Mouse (Mus musculus): ENCODE measurements around the gene Eml5. TPM values are rescaled to one million over a fixed set of nuclear protein-coding genes. Genes with fewer than 3 reads are reported as not detected.
A peak's percentile ranks its signal among the peaks of the same experiment; 100 is the strongest.

Eml5 gene
- total RNA-seq, 2 experiments from 2014 or later, result 55.8 to 108 TPM

GRCm38 (mm10) chr12:98835466-98835865 lies 65.8 kb downstream of the Eml5 start:
- no peak for DNase-seq (ENCODE audit: extremely low spot score in 1 of 2, low spot score in 1 of 2)

- no peak for DNase-seq (ENCODE audit: extremely low spot score in 1 of 2, low spot score in 1 of 2)
Measured at GRCm38 (mm10) chr12:98834879-98835278, 66.4 kb downstream of the Eml5 start.

DNA sequence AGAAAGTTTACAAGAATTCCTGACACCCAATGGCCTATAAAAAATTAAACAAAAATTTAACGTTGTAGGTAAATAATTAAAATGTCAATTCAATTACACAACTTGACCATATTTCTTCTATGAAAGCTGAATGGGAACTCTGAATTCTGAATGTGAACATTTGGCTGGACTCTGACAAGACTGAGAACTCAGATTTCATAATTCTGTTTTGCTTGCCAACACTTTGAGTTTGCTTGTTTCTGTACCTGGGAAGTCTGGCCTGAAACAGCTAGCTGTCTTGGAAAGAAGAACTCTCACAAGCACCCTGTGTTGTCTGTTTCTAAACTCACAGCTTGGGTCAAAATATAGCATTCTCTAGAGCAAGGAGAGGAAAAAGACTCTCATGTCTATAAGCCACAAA lies 67.4 kb downstream of the Eml5 start:
- no peak for DNase-seq (ENCODE audit: extremely low spot score in 1 of 2, low spot score in 1 of 2)

GRCm38 (mm10) chr12:98832929-98833598 lies 68.2 kb downstream of the Eml5 start:
- no peak for DNase-seq (ENCODE audit: extremely low spot score in 1 of 2, low spot score in 1 of 2)

DNA sequence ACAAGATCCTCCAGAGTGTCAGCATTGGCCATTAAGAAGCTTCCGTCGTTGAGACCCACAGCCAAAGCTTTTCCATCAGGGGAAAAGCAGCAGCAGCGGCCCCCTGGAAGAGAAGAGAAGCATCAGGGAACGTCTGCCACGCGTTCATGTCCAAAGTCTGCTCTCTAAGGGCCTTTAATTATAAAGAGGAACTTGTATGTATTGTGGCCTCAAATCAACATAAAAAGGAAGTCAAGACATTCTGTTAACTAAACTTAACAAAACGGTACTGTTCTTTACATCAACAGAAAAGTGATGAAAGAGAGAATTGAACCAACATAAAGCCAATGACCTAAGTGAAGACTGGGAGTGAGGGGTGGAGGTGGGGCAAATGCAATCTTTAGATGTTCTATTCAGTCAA lies 70.2 kb downstream of the Eml5 start:
- no peak for DNase-seq (ENCODE audit: extremely low spot score in 1 of 2, low spot score in 1 of 2)

- no peak for DNase-seq (ENCODE audit: extremely low spot score in 1 of 2, low spot score in 1 of 2)
Measured at GRCm38 (mm10) chr12:98820781-98821180, 80.5 kb downstream of the Eml5 start.

DNA sequence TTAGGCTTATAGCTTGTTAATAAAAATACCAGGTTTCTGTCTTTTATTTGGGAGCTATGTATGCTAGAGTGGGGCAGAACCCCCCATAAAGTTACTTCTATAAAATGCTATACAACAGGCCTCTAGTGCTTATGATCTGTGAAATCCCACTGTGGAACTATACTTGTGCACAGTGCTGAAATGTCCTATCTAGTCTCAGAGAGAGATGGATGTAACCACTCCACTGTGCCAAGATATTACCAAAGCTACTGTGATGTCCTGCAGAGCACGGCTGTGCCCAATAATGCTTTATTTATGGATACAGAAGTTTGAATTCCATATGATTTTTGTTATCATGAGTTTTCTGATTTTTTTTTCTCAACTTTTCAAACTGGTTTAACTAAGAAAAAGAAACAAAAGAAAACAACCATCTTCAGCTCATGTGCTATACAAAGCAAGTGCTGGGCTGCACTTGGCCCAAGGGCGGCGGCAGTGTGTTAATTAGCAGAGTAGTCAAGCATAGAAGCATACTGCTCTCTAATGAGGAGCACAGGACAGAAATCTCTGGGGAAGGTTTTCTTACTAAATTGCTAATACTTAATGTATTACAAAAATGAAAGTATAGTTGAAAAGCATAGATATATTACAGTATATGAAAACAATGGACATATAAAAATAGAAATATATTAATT lies 97.1 kb downstream of the Eml5 start:
- no peak for DNase-seq (ENCODE audit: extremely low spot score in 1 of 2, low spot score in 1 of 2)

DNA sequence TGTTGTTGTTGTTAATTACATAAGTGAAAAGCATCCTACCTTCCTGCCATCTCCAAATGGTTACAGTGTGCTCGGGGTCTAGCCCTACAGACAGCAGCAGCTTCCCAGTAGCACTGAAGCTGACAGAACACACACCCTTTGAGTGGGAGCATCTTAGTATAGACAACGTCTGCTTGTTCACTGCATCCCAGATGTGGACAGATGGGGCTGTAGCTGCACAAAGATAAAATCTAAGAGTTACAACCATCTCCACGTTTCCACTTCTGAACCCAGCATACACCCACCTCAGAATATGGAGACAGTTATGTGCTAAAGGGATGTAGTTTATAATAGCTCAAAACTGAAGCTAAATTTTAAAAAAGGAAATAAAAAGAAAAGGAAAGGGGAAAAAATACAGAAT lies 99.0 kb downstream of the Eml5 start:
- no peak for DNase-seq (ENCODE audit: extremely low spot score in 1 of 2, low spot score in 1 of 2)

- no peak for DNase-seq (ENCODE audit: extremely low spot score in 1 of 2, low spot score in 1 of 2)
Measured at GRCm38 (mm10) chr12:98800334-98800733, 101.0 kb downstream of the Eml5 start.

DNA sequence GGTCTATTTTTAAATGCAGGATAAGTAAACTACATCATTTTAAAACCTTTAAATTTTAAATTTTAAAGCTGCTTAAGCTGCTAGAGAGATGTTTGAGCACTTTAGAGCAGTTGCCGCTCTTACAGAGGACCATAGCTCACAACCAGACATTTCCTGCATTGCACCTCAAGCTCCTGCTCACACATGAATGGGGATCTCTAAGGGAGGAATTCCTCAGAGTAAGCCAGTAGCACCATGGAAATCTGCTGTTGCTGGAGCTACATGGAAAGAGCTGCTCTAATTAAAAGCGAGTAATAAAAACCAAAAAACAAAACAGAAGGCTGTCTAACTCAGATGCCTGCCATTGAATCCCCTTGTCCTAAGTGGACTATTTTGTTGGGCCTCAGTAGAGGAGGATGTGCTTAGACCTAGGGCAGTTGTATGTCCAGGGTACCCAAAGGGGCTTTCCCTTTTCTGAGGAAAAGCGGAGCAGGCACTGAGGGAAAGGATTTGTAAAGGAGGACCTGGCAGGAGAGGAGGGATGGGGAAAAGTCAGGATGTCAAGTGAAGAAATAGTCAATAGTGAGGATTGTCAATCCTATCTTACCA lies 105.5 kb downstream of the Eml5 start:
- DNase-seq (ENCODE audit: extremely low spot score in 1 of 2, low spot score in 1 of 2), result no peak

- DNase-seq (ENCODE audit: extremely low spot score in 1 of 2, low spot score in 1 of 2), result no peak
Measured at GRCm38 (mm10) chr12:98784251-98784650, 117.0 kb downstream of the Eml5 start.

- DNase-seq (ENCODE audit: extremely low spot score in 1 of 2, low spot score in 1 of 2), result no peak
Measured at GRCm38 (mm10) chr12:98779148-98779547, 122.1 kb downstream of the Eml5 start.

GRCm38 (mm10) chr12:98777509-98777908 lies 123.8 kb downstream of the Eml5 start:
- no peak for DNase-seq (ENCODE audit: extremely low spot score in 1 of 2, low spot score in 1 of 2)

DNA sequence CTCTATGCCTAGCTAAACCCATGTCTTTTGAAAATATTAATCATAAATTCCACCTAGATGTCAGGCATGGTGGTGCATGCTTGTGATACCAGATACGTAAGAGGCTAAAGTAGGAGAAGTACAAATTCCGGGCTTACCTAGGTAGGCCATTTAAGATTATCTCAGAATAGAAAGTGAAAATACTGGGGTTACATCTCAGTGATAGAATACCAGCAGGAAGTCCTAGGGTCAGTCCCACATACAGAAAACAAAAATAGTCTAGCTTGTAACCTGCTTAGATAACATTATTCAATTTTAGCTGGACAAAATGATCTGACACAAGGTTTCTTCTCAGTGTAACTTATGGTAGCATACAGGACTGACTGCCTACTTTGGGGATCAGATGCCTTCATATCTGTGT lies 135.0 kb downstream of the Eml5 start:
- no peak for DNase-seq (ENCODE audit: extremely low spot score in 1 of 2, low spot score in 1 of 2)

DNA sequence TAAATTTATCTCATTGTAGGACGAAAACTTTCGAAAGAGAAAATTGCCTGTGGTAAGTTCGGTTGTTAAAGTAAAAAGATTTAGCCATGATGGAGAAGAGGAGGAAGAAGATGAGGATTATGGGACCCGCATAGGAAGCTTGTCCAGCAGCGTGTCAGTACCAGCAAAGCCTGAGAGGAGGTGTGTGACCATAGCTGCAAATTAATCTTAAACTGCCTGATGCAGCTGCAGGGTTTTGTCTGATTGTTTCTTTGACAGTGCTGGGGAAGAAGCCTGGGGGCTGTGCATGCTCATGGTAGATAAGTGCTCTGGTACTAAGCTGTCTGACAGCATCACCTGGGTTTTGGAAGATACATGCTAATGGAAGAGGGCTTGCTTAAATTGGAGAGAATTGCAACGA lies 141.6 kb downstream of the Eml5 start:
- DNase-seq (ENCODE audit: extremely low spot score in 1 of 2, low spot score in 1 of 2), result no peak

DNA sequence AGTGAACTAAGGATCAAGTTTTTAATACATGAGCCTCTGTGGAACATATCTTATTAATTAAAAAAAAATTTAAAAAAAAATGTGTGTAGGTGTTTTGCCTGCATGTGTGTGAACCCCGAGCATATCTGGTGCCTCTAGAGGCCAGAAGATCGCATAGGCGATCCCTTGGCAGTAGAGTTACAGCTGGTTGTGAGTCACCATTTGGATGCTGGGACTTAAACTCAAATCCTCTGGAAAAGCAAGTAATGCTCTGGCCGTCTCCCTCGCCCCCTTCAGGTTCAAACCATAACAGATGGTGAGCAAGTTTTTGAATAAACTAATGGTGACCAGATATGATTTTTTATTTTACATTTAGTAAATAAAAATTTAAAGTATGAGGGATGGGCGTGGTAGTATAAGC lies 143.6 kb downstream of the Eml5 start:
- no peak for DNase-seq (ENCODE audit: extremely low spot score in 1 of 2, low spot score in 1 of 2)

GRCm38 (mm10) chr12:98747380-98747753 lies 153.9 kb downstream of the Eml5 start:
- no peak for DNase-seq (ENCODE audit: extremely low spot score in 1 of 2, low spot score in 1 of 2)

GRCm38 (mm10) chr12:98746746-98747379 lies 154.4 kb downstream of the Eml5 start, which contains the start of gene Zc3h14:
Zc3h14 (plus strand) TSS chr12:98746964.
- DNase-seq (ENCODE audit: extremely low spot score in 1 of 2, low spot score in 1 of 2), result peak; percentile 86 to 90

DNA sequence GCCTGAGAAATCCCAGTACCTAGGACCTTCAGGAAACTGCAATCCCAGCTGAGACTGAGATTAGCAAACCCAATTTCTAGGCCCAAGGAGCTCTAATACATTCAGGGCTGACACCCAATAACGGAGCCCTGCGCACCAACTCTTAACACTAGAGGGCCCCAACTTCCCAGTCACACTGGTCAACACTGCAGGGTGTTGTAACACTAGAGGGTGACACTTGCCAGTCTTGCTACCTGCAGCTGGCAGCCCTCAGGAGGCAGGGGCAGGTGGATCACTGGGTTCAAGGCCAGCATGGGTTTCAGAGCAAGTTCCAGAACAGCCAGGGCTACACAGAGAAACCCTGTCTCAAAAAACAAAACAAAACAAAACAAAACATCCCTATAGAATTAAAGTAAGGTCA lies 155.2 kb downstream of the Eml5 start:
- no peak for DNase-seq (ENCODE audit: extremely low spot score in 1 of 2, low spot score in 1 of 2)

- no peak for DNase-seq (ENCODE audit: extremely low spot score in 1 of 2, low spot score in 1 of 2)
Measured at GRCm38 (mm10) chr12:98745626-98746025, 155.7 kb downstream of the Eml5 start.

- DNase-seq (ENCODE audit: extremely low spot score in 1 of 2, low spot score in 1 of 2), result no peak
Measured at GRCm38 (mm10) chr12:98741011-98741501, 160.2 kb downstream of the Eml5 start.

All from layer of hippocampus, postnatal 25 days (tissue).